Mouse (Mus musculus) stomach, postnatal 0 days (tissue): ENCODE results near the gene Ankrd33b.

ENCODE experiments used
- CTCF ChIP-seq: IDR thresholded peaks from 2 replicates; pipeline ENCODE4 v1.5.1; 2016; ENCODE audit warnings: antibody characterized with exemption, low read depth, mild to moderate bottlenecking, moderate library complexity
- EP300 ChIP-seq: optimal IDR thresholded peaks from 2 replicates; pipeline ENCODE3; 2016; ENCODE audit warnings: antibody characterized with exemption

- TF ChIP-seq CTCF (no peak), EP300 (no peak)
Measured at GRCm38 (mm10) chr15:31302293-31302990, 65.1 kb downstream of the Ankrd33b start.
